Mouse (Mus musculus) Muller cell, postnatal 12 days (primary cell): ENCODE results near the gene Sipa1l2.
"Not testable (repeated sequence)": the region's sequence is repeated elsewhere in the genome, so short reads cannot be mapped to it uniquely, and the experiment has no call there.

Experiments
- DNase-seq: peaks from one replicate; pipeline ENCODE4 v3.0.0-alpha.2; 2015; ENCODE audit errors: inconsistent ontology term

The Sipa1l2 gene

DNA sequence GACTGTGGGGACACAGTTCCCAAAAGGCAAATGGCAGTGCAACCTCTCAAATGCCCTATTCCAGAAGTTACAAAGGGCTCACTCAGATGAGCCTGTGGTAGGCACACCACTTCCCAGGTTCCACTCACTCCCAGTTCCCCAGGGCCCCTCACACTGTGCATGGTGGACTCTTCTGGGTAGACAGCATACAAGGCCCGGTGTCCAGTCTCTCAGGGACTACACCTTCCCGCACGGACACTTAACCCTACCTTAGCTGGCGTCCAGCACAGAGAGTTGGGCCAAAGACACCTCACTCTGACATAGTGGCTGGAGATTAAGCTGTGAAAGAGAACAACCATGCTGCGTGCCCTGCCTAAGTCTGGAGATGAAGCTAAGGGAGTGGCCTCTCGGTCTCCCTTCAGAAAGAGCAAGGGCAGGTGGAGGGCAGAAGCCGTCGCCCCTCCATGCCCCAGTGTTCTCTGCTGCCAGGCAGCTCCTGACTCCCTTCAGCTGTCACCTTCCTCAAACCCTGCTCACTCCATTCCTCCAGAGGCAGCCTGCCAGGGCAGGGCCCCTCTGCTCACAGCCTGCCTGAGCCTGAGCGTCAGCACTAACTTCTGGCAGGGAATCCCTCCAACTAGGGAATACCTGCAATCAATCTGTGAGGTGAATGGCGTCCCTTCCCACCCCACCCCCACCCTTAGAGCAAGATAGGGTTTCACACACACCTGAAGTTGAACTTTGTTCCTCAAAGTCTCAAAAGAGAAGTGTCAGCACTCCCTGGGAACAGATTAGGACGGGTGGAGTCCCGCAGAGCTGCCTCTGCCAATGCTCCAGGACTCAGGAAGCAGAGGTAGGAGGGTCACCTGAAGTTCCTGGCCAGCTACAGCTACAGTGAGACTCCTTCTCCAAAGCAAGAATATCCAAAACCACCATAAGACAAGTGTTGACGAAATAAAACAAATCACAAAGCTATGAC lies 30.3 kb downstream of the Sipa1l2 start:
- no peak for DNase-seq

DNA sequence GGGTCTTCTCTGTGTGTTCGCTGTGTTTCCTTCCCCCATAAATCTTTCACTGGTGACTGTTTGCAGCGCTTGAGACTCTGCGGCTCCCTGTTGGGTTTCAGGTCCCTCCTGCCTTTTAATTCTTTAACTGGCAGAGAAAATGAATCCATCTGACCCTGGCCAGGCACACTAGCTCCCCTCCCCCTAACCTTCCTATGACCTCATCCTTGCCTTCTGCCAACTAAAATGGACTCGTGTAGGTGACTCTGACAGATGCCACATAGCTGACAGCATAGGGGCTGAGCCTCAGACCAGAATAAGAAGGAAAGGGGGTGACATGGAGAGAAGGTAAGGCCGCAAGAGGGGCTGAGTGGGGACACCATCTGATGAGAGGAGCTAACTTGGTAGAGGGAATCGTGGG lies 31.3 kb downstream of the Sipa1l2 start:
- DNase-seq = no peak

DNA sequence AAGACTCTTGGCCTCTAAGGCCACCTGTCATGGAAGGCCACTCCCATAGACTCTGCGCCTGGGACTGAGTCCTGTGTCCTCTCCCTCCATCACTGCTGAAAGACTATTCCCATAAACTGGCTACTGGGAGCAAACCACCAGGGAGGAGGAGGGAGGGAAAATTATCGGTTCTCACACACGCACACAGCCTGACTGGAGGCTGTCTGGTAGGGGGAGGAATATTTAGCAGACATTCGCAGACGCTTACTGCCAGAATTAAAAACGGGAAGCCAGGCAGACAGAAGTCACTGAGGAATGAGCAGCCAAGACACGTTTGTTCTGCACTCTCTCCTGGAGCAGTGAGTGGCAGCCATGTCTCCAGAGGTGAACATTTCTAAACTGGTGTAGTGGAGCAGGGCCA lies 35.9 kb downstream of the Sipa1l2 start:
- no peak for DNase-seq

DNA sequence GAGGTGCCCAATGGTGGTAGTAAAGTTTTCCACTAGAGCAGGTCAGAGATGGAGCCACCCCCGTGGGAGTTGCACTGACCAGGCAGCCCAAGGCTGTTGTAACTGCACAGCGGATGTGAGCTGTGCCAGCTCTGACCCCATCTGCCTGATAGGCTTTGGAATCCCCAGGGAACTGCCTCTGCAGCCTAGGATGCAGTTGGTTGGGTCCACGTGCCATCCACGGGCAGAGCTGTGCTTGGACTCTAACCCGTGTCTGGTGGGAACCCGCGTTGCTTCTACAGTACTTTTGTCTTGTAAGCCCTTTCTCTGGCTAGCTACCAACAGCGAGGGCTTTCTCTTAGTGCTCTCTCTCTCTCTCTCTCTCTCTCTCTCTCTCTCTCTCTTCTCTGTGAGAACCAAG lies 36.7 kb downstream of the Sipa1l2 start:
- peak; percentile 58 for DNase-seq

DNA sequence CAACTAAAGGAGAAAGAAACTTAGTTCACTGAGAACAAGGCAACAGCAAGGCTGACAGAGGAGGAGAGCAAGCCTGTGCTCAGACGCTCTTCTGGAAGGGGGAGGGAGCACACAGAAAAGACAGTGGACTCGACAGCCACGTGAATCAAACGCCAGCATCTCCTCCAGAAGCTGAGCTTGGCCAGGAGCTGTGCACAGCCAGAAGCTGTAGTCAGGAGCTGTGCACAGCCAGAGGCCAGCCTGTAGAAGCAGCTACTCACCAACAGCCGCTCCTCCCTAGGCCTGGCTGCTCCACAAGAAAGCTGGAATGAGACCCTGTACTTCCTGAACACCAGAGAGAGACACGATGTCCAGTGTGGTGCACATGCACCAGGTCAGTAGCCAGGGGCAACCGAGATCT lies 37.4 kb downstream of the Sipa1l2 start:
- no peak for DNase-seq

DNA sequence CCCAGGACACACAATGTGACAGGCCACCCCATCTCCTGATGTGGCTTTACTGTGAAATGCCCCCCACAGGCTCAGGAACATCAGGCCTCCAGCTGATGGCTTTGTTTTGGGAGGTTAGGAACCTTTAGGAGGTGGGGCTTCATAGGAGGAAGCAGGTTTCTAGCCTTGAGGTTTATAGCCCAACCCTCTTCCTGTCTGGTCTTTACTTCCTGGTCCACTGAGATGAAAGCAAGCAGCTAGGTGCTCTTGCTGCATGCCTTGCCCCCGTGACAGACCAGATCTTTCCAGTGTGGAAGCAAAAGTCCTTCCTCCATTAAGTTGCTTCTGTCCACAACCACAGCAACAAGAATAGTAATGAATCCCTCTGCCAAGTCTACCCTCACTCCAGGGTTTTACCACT lies 38.0 kb downstream of the Sipa1l2 start:
- no peak for DNase-seq

DNA sequence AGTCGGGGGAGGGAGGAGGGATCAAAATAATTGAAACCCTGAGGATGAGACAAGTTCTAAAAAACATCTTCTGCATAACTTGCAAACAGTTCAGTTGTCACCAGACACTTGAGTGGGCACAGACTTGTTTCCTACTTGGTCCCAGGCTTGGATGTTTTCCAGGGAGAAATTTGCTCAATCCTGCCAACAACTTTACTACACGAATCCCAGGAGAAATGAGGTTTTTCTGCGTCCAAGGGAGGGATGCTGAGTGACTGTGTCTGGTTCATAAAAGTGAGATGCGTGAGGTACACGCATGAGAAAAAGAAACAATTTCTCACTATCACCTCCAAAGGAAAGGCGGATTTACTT lies 38.5 kb downstream of the Sipa1l2 start:
- DNase-seq = no peak

DNA sequence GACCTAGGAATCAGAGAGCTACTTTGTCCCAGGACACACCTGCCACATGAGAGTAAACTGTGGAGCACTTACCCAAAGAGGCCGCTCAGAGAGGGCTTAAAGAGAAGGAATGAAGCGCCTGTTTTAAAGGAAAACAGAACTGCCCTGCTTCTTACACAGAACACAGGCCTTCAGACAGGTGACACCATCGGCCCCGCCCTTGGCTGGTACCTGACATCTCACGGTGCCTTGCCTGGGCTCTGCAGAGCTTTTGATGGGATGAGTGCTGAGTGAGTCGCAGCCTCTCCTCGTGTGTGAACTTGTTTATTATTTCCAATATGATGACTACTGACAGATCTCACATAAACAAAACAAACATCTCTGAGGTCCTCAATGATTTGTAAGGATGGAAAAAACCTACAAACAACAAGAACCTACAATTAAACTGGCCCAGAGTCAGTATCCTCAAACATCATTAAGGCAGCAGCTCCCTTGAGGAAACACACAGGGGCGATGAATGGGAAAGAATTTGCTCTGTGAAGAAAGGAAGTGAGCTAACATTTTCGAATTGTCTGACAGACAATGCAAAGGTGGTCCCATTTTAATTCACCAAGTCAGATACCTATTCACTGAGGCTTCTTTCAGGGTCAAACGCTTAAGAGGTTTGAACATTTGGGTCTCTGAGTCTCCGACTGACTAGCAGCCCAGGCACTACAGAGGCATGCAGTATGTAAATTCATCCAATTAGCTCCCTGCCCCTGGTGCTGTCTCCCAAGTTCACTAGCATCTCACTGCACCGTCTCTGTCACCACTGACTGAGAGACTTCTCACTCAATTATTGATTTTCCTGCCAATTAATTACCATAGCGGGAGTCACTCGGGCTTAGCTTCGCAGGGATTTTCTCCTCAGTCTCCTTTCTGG lies 39.2 kb downstream of the Sipa1l2 start:
- no peak for DNase-seq

DNA sequence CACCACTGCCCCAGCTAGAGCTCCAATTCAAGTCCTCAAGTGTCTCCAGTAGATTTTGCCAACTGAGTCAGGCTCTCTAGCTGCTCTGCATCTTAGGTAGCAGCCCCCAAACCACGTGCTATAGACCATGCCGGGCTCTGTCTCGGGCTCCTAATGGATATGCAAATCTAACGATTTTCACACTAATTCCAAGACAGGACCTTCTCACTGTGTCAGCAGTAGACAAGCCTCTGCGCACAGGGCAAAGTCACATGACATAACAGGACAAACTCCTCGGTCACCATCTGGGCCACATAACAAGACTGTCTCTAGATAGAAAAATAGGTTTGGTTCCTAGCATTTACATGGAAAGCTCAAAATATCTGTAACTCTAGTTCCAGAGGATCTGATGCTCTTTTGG lies 40.6 kb downstream of the Sipa1l2 start:
- DNase-seq = no peak

DNA sequence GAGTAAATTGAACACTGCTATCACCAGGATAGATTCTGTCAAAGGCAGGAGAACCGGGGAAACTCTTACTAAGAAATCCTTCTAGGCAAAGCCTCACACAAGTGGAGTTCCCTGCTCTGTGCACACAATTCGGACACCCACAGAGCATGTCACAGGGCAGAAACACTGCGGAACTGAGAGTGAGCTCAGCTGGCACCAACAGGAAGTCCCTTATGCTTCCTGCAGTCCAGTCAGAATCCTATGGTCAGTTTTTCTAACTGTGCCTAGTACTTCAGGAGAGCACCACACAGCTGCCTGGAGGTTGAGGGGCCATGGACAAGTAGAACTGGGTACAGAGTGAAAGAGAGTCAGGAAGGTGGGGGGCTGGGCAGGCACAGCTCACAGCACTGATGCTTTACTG lies 41.7 kb downstream of the Sipa1l2 start:
- no peak for DNase-seq

DNA sequence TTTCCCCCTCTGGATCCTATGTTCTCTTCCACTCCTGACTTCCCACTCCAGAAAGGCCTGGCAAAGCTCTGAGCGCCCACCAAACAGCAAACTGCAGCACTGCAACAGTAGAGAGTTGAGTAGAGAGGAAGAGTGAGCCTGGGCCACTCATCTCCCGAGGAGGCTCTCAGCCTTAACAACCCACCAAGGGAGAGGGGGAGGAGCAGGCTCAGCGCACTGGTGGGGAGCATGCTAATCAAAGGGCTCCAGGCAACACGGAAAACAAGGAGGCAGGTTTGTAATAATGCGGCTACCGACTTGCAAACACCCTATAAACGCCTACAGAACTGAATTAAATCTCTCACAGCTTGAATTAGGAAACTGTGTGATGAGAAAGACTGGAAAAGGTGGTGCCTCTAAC lies 42.6 kb downstream of the Sipa1l2 start:
- DNase-seq = no peak

DNA sequence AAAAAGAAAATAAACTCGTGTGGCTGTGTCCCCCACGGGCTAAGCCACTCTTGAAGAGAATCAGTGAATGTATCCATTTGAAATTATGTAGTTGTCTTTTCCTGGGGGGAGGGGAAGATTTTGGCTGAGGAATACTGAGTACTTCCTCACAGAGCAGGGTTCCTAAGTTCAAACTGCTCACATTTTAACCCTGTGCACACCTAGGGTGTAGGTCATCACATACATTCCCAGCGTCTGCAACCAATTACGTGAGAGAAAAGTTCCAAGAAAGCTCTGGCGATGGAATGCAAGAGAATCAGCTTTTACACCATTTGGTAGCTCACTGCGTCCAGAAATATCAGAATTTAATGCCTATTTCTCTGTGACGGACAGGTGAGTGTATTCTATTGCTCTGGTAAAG lies 43.0 kb downstream of the Sipa1l2 start:
- no peak for DNase-seq

DNA sequence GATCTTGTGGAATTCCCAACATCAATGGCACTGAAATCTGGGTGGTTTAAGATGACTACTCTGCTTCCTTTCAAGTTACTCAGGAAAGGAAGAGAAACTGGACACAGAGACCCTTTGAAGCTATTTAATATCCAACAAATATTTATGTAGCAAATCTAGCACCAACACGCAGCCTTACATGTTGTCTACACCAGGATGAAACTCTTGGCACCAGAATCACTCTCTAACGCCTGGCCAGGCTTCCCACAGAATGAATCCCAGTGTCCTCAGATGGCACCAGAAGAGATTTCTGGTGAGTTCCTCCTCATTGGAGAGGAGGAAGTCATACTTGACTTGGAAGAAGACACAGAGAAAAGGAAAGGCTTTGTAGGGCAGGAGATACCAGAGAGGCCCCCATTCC lies 45.1 kb downstream of the Sipa1l2 start:
- DNase-seq = no peak

DNA sequence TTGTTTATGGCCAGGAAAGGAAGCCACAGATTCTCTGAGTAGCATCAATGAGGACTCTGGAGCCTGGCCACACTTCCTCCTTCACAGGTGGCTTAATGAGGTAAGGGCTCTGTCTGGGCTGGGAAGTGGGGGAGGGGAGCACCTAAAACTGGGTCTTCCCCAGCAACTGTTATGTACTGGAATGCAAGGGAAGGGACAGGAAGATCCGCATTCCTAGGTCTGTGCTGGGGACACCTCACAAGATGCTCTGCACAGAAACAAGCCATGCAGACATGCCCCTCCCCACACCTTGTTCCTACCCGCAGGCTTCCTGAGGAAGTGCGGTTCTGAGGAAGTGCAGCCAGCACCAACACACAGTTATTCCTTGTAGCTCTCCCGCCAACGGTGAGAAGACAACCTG lies 46.4 kb downstream of the Sipa1l2 start:
- peak; percentile 64 for DNase-seq

DNA sequence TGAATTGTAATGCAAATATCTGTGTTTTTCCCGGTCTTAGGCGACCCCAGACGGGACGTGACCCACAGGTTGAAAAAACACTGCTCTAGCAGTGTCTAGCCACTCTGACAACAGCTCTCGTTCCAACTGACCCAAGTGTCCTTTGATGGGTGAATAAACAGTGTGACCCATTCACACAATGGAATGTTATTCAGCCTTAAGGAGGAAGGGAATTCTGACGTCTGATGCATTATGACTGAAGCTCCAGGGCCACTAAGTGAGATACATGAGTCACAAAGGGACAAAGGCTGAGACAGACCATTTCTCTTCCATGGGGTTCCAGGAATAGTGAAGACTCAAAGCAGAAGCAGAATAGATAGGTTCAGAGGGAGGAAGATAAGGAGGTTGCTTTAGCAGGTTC lies 47.5 kb downstream of the Sipa1l2 start:
- DNase-seq = peak; percentile 92

DNA sequence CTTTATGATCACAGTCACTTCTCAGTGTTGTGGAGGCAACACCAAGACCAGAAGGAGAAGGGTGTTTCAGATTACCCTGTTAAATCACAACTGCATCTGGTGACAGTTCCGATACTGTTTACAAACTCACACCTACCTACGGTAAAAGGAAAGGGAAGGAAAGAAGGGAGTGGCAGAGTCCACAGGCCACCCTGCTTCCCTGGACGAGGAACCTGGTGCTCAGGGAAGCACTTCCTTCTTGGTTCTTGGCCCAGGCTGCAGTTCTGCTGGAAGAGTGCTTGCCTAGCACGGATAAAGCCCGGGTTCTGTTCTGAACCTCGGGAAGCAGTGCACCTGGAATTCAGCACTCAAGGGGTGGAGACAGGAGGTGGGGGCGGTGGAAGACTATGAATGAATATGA lies 48.5 kb downstream of the Sipa1l2 start:
- DNase-seq = no peak

DNA sequence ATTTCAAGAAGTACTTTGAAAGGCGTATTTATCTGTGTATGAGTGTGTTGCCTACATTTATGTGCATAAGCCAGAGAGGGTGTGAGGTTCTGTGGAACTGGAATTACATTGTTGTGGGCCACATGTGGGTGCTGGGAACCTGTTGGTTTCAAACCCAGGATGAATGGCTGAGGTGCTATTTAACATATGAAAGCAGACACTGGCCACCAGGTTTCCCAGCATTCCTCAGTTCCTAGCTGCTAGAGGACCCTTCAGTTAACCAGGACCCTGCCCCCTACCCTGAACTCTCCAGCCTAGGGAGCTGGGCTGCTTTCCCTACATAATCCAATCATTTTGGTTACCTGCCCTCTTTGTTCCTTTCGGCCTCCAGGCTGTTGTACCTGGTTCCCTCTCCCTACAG lies 49.3 kb downstream of the Sipa1l2 start:
- DNase-seq = not testable (repeated sequence)

DNA sequence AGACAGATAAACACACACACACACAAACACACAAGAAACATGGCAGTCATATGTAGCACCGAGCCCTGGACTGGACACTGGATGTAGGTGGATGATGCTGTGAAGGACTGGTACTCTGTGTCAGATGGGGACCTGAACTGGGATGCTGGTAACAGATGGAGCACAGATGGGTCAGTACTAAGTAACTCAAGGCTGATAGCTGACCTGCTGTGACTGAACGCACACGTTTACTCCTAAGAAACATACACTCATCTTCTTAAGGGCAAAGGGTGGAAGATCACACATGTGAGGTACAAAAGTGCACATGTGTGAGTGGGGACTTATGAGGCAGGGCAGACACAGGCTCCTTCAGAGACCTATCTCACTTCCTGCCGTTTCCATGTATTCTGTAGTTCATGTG lies 50.7 kb downstream of the Sipa1l2 start:
- no peak for DNase-seq

DNA sequence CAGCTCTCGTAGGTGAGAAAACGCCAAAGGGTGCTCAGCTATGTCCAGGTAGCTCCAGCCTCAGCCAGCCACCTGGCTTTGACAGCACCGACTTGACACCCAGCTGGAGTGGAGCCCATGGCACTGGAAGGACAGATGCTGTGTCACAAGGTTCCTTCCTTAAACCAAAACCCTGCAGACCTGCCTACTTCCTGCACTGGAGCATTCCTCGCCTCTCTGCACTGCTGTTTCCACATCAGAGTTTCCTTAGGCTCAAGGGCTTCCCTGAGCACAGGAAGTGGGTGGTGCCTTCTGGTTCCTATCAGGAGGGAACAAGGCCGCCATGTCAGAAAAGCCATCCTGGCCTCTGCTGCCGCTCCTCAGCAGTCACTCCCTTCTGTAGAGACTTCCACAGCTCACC lies 51.3 kb downstream of the Sipa1l2 start:
- DNase-seq = no peak

DNA sequence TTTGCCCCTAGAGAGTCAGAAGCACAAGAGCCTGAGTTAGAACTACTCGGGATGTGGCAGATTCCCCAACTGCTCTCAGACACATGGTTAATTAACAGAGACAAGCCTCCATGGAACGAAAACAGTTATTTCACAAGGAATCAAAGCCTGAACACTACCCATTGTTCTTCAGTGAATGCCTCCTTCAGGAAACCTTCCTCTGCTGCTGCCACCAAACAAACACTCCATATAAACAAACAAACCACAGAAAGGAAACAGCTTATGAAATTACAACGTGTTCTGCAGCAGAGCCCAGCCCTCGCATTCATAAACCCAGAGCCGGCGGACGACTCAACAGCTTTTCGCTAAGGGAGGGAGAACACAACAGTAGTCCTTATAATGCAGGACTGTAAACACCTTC lies 52.2 kb downstream of the Sipa1l2 start:
- DNase-seq = peak; percentile 84

DNA sequence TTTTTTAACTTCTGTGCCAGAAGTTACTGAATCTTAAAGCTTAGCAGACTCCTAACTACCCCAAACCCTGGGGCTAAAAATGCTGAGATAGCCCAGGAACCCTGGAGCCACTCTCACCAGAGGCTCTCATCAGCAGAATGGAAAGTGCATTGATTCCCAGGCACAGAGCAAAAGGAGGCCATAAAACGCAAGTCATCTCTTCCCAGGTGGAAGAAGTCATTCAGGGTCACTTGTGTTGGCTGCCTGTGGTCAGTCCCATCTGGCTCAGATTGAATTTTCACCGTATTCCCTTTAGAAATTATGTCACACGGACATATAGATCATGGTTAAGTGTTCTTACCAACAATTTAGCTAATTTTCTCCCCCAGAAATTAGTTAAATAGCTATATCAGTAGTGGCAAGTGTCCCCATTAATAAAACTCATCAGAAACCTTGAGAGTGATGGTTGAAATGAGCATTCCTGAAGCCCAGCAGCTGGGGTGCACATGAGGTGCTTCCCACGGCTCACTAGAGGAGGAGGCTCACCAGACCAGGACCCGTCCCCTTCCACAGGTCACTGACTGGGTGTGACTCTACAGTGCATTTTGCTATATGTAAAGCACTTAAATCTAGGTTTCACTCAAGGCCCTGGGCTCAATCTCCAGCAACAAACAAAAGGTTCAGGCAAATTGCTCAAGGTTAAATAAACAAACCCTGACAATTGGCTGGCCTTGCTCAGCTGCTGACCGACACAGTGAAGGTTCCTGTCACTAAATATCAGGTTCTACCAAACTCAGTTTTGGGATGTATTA lies 53.3 kb downstream of the Sipa1l2 start:
- DNase-seq = no peak

DNA sequence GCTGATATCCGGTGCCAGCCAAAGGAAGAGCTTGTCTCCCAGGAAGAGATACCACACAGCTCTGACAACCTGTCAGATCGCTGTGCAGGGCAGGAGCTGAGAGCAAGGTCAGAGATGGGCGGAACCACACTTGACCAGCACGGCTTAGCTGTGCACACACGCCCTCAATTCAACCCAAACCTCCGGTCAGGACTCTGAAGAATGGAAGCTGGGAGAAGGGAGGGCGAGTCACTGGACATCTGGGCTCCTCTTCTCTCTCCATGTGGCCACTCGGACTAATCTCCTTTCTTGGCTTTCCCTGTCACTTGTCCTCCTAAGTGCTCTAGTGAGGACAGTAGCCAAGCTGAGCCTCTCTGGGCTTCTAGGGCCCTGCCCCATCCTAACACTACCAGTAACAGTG lies 53.9 kb downstream of the Sipa1l2 start:
- no peak for DNase-seq
